Mouse (Mus musculus): ENCODE measurements around the gene Amotl1. TPM values are rescaled to one million over a fixed set of nuclear protein-coding genes. Genes with fewer than 3 reads are reported as not detected.

Gene Amotl1
- polyA plus RNA-seq, 1 experiment from 2014 or later, result 19.1 TPM

DNA sequence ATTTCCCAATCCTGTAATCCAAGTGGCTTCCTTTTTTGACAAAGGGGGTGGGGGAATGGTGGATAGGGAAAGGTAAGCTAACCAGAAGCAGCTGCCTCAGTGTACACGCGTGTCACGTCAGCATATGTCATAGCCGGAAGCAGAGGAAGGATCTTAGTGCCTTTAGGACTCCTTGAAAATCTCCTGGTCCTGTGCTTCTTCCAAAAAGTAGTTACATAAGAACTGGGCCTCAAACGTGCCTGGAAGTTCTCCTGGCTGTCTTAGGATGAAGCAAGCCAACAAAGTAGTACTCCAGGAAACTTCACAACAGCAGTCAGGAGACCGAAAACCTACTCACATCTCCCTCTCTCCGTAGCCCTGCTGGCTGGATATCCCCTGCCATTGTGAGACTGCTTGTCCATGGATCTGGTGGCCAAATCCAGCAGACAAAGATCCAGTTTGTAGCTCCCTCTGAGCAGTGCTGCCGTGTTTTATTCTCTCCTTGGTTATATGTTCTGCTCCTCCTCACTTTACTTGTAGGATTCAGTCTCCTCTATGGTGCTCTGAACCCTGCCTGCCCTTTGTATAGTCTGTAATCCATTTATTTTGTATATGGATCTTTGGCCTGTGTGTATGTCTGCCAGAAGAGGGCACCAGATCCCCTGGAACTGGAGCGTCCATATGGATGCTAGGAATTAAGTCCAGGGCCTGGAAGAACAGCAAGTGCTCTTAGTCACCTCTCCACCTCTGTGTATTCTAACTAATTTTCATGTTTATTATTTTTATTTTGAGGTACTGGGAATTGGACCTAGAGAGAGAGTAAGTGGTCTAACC lies 132.0 kb downstream of the Amotl1 start:
- H3K9me3 ChIP-seq (ENCODE audit: control insufficient read depth, low read length), result no peaks in the 10 kb centered on the region
- H3K27me3 ChIP-seq (ENCODE audit: control insufficient read depth, insufficient read depth, low read length), result no peaks in the 10 kb centered on the region
- no peak overlapping the region for H3K9ac ChIP-seq (ENCODE audit: low read length)
- H3K4me2 ChIP-seq (ENCODE audit: low read depth), result no peak overlapping the region
- WGBS, result 78% methylated on average over 9 of the region's 9 CpGs
- peak; percentile 67 for ATAC-seq (ENCODE audit: insufficient read depth, low FRiP score, low TSS enrichment)
- no peak overlapping the region for H3K4me3 ChIP-seq (ENCODE audit: low read depth, low read length)
- peaks cover 12% of the 10 kb centered on the region for H3K36me3 ChIP-seq (ENCODE audit: control insufficient read depth, insufficient read depth, low read length)
- no peak overlapping the region for H3K27ac ChIP-seq (ENCODE audit: low read depth, low read length)
- no peaks in the 10 kb centered on the region for H3K4me1 ChIP-seq (ENCODE audit: control insufficient read depth, insufficient read depth, low read length)
- peak; percentile 59 for DNase-seq (ENCODE audit: low spot score)

DNA sequence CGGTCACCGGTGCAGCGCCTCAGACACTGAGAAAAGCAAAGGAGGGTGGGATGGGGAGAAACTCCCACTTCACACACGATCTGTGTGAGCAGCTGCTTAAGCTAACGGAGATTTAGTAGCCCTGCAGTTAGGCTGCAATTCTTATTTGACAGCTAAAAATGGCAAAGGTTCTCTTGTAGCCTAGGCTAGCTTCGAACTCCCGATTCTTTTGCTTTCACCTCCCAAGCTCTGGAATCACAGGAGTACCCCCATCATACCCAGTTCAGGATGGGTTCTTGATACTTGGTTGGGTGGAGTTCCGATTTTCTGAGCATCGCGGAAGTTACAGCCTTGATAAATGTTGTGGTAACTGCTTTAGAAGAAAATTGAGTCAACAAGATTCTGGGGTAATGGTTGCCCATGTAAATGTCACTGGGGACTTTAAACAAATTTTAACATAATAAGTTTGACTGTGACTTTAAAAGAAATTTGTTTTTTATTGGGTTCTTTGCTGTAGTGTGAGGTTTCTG lies 143.9 kb downstream of the Amotl1 start:
- Histone ChIP-seq H3K9me3 (ENCODE audit: control insufficient read depth, low read length) (no peaks in the 10 kb centered on the region), H3K27me3 (ENCODE audit: control insufficient read depth, insufficient read depth, low read length) (no peaks in the 10 kb centered on the region), H3K9ac (ENCODE audit: low read length) (peak overlapping the region; percentile 81), H3K4me3 (ENCODE audit: low read depth, low read length) (peak overlapping the region; percentile 86), H3K4me1 (ENCODE audit: control insufficient read depth, insufficient read depth, low read length) (0 out of 2 replicates have a peak, but pooled peaks cover 2% of the 10 kb centered on the region), H3K4me2 (ENCODE audit: low read depth) (peak overlapping the region; percentile 70), H3K36me3 (ENCODE audit: control insufficient read depth, insufficient read depth, low read length) (peaks cover 6% of the 10 kb centered on the region), H3K27ac (ENCODE audit: low read depth, low read length) (peak overlapping the region; percentile 53; the same call in 1 of the 2 replicates)
- WGBS, result 4% methylated on average over 10 of the region's 10 CpGs
- no peak for DNase-seq (ENCODE audit: low spot score)
- ATAC-seq (ENCODE audit: insufficient read depth, low FRiP score, low TSS enrichment), result peak; percentile 11

DNA sequence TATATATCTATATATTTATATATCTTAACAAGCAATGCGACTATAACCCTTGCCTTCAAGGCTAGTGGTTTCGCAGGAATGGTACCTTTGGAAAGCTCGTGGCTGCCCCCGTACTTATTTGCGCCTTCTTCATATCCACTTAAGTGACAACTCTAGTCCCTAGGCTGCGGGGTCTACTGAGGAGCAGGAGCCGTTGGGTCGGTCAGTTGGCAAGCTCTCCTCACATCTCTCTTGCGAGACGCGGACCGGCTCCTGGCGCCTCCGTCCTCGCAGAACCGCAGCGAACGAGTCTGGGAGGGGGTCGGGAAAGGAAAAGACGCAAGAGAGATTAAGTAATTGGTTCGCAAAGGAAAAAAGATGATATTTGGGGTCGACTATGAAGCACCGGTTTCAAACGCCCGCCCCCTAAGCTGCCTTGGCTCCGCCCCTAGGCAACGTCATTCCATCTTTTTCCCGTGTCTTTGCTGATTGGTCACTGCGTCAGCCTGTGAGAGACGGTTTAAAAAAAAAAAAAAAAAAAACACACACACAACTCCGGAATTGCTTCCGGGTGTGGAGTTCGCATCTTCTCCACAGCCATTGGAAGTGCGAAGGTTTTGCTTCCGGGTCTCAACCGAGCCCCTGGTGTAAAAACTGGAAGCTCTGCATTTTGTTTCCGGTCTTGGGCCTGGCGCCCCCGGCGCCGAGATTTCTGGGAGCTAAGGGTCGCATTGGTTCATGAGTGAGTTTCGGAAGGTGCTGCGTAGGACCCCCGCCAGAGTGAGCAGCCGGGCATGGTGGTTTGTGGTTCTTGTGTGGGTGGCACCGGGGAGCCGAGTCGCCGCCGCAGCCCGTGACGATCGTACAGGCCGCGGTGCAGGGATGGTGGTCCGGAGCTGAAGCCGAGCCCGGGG lies 144.6 kb downstream of the Amotl1 start, which contains the start of the genes Kdm4d and Cwc15:
Gene Kdm4d (minus strand): TSS at position 460 of the 893 bp plus-strand sequence.
Gene Cwc15 (plus strand): TSS at position 595 of the 893 bp plus-strand sequence.
- Histone ChIP-seq H3K4me2 (ENCODE audit: low read depth) (peak within 1 kb of the TSS; percentile 70), H3K27me3 (ENCODE audit: control insufficient read depth, insufficient read depth, low read length) (no peaks in the 10 kb centered on the region), H3K9me3 (ENCODE audit: control insufficient read depth, low read length) (no peaks in the 10 kb centered on the region), H3K36me3 (ENCODE audit: control insufficient read depth, insufficient read depth, low read length) (peaks cover 6% of the 10 kb centered on the region), H3K9ac (ENCODE audit: low read length) (peak within 1 kb of the TSS; percentile 81), H3K4me1 (ENCODE audit: control insufficient read depth, insufficient read depth, low read length) (0 out of 2 replicates have a peak, but pooled peaks cover 2% of the 10 kb centered on the region), H3K4me3 (ENCODE audit: low read depth, low read length) (peak within 1 kb of the TSS; percentile 86), H3K27ac (ENCODE audit: low read depth, low read length) (peak within 1 kb of the TSS; percentile 53; the same call in 1 of the 2 replicates)
- WGBS, result under 1% methylated on average over 59 of the region's 59 CpGs
- peak; percentile 100 for ATAC-seq (ENCODE audit: insufficient read depth, low FRiP score, low TSS enrichment)
- DNase-seq (ENCODE audit: low spot score), result peak; percentile 93

DNA sequence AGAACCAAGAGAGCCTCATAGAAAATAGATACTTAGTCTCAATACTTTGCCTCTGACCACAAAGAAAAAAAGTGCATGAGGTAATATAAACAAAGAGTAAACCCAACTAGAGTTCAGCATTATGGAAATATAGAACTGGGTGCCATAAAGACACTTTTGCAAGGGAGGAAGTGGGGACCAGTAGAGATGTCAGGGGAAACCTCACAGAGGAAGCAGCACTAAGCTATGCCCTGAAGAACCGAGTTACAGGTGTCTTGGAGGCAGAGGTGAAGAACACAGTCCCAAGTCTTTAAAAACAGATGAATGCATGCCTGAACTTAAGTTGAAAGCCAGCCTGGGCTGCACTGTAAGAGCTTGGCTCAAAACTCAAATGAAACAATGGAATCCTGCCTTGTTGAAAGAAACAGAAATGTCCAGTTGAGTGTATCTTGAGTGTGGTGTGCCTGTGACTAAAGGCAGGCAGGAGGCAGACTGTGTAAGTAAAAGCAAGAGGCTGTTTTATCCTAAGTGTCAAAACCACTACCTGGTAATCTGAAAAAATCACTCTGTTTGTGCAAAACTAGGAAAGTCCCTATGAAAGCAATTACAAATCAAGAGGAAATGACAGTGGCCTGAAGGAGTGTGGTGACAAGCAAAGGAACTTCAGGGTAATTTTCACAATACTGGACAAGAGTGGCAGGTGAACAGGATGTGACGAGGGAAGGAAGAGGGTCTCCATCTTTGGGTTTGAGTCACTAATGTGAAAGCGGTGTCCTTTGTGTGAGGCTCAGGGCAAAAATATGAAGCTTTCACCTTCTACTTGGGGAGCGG lies 145.8 kb downstream of the Amotl1 start:
- no peaks in the 10 kb centered on the region for H3K27me3 ChIP-seq (ENCODE audit: control insufficient read depth, insufficient read depth, low read length)
- peak overlapping the region; percentile 86; the same call in 1 of the 2 replicates for H3K4me3 ChIP-seq (ENCODE audit: low read depth, low read length)
- peaks cover 4% of the 10 kb centered on the region for H3K36me3 ChIP-seq (ENCODE audit: control insufficient read depth, insufficient read depth, low read length)
- H3K9me3 ChIP-seq (ENCODE audit: control insufficient read depth, low read length), result no peaks in the 10 kb centered on the region
- ATAC-seq (ENCODE audit: insufficient read depth, low FRiP score, low TSS enrichment) (no peak), DNase-seq (ENCODE audit: low spot score) (no peak)
- 83% methylated on average over 4 of the region's 4 CpGs for WGBS
- H3K9ac ChIP-seq (ENCODE audit: low read length), result no peak overlapping the region
- no peak overlapping the region for H3K27ac ChIP-seq (ENCODE audit: low read depth, low read length)
- 0 out of 2 replicates have a peak, but pooled peaks cover 2% of the 10 kb centered on the region for H3K4me1 ChIP-seq (ENCODE audit: control insufficient read depth, insufficient read depth, low read length)
- H3K4me2 ChIP-seq (ENCODE audit: low read depth), result peak overlapping the region; percentile 64

Other genes with a start within 250 kb of the Amotl1 start
- 0.15 and 0.28 TPM in 2 replicates for gene Kdm4d, start 144.6 kb downstream of the Amotl1 start, polyA plus RNA-seq (2014; fragmentation: Nextera tagmentation; extraction: Ambion mirVana)
- 180 and 191 TPM in 2 replicates for gene Cwc15, start 144.4 kb downstream of the Amotl1 start, polyA plus RNA-seq (2014; fragmentation: Nextera tagmentation; extraction: Ambion mirVana)
- 0.85 and 1.1 TPM in 2 replicates for gene Piwil4, start 95.7 kb upstream of the Amotl1 start, polyA plus RNA-seq (2014; fragmentation: Nextera tagmentation; extraction: Ambion mirVana)
- gene Fut4, start 107.3 kb upstream of the Amotl1 start, polyA plus RNA-seq (2014; fragmentation: Nextera tagmentation; extraction: Ambion mirVana), result 2.4 and 3.3 TPM in 2 replicates
- gene 1700012B09Rik, start 126.0 kb upstream of the Amotl1 start, polyA plus RNA-seq (2014; fragmentation: Nextera tagmentation; extraction: Ambion mirVana), result 1.0 TPM in 1 of 2 replicates, not detected in the other
- gene Mre11a, start 139.6 kb upstream of the Amotl1 start, polyA plus RNA-seq (2014; fragmentation: Nextera tagmentation; extraction: Ambion mirVana), result 26.9 and 29.8 TPM in 2 replicates
- gene Ankrd49, start 139.8 kb upstream of the Amotl1 start, polyA plus RNA-seq (2014; fragmentation: Nextera tagmentation; extraction: Ambion mirVana), result 52.3 and 52.8 TPM in 2 replicates
- 0.58 and 1.1 TPM in 2 replicates for gene Gpr83, start 215.2 kb upstream of the Amotl1 start, polyA plus RNA-seq (2014; fragmentation: Nextera tagmentation; extraction: Ambion mirVana)

Data from neural tube, embryonic 11.5 days (tissue).